Mouse (Mus musculus) effector memory CD4-positive, alpha-beta T cell, adult 7 months (primary cell): ENCODE data around the gene Olfr1180. TPM values are rescaled to one million over a fixed set of nuclear protein-coding genes. Genes with fewer than 3 reads are reported as not detected.

Experiments
- polyA plus RNA-seq: library from polyadenylated mRNA; unstranded; fragments of 100-300 nt; shearing (Covaris generic); gene quantifications from one replicate; pipeline ENCODE4 v1.2.1, GENCODE M21; 2017

The Olfr1180 gene
- not detected for polyA plus RNA-seq

GRCm38 (mm10) chr2:88419051-88419450 lies at the start of gene Olfr1180:
Olfr1180 (minus strand) TSS chr2:88419151.

GRCm38 (mm10) chr2:88454567-88454966 lies 35.6 kb upstream of the Olfr1180 start, which contains the start of gene Olfr1183:
Olfr1183 (plus strand) TSS chr2:88454867.

DNA sequence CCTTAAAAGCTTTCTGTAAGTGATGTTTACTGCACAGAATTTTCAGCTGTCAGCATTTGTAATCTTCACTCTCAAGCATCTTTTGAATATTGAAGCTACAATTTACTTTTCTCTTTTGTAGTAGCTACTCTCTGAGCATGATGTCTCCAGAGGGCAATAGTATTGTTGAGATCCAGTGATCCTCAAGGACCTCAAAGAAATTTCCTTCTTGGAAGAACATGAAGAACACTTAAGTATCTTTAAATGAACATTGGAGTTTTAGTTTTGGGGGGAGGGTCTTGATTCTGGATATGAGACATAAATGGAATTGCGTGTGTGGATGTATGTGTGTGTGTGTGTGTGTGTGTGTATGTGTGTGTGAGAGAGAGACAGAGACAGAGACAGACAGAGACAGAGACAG lies 30.1 kb upstream of the Olfr1180 start, which contains the start of gene Gm13757:
Gm13757 (minus strand) TSS at position 101 of the 400 bp plus-strand sequence.

GRCm38 (mm10) chr2:88426071-88426470 lies 7.1 kb upstream of the Olfr1180 start, which contains the start of gene Olfr1181:
Olfr1181 (minus strand) TSS chr2:88426171.

DNA sequence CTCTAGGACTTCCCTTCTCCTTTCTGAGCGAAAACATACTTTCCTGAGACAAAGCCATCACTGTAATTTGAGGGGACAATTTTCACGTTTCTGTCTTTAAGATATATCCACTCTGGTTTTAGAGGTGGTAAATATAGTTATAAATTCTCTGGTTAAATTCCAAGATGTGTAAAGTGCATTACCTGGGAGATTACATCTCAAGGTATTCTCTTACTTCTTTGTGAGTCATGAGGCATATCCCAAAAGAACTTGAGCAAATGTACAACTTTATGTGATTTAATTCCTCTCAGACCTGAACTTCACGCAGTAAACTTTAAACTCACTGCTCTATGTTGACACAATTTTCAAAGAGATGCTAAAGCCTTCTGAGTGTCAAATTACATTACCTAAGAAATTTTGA lies 12.6 kb downstream of the Olfr1180 start, which contains the start of gene Olfr1179:
Olfr1179 (minus strand) TSS at position 101 of the 400 bp plus-strand sequence.

GRCm38 (mm10) chr2:88386762-88387161 lies 32.2 kb downstream of the Olfr1180 start, which contains the start of gene Olfr1178:
Olfr1178 (plus strand) TSS chr2:88387062.

Other genes starting within 250 kb of the Olfr1180 start
- not detected for gene Olfr1168, start 237.3 kb downstream of the Olfr1180 start, polyA plus RNA-seq
- not detected for gene Olfr1170, start 190.8 kb downstream of the Olfr1180 start, polyA plus RNA-seq
- gene Olfr1173, start 139.3 kb downstream of the Olfr1180 start, polyA plus RNA-seq, result 0.10 TPM
- gene Olfr1174-ps, start 104.0 kb downstream of the Olfr1180 start, polyA plus RNA-seq, result not detected
- 0.09 TPM for gene Olfr1175-ps, start 91.9 kb downstream of the Olfr1180 start, polyA plus RNA-seq
- not detected for gene Olfr1176, start 82.4 kb downstream of the Olfr1180 start, polyA plus RNA-seq
- gene Olfr1177-ps, start 72.7 kb downstream of the Olfr1180 start, polyA plus RNA-seq, result not detected
- 0.06 TPM for gene Olfr1178, start 32.1 kb downstream of the Olfr1180 start, polyA plus RNA-seq
- gene Olfr1179, start 12.7 kb downstream of the Olfr1180 start, polyA plus RNA-seq, result not detected
- gene Olfr1181, start 7.0 kb upstream of the Olfr1180 start, polyA plus RNA-seq, result not detected
- not detected for gene Gm13757, start 30.0 kb upstream of the Olfr1180 start, polyA plus RNA-seq
- not detected for gene Olfr1183, start 35.7 kb upstream of the Olfr1180 start, polyA plus RNA-seq
- gene Olfr1184, start 64.4 kb upstream of the Olfr1180 start, polyA plus RNA-seq, result 0.80 TPM
- not detected for gene Olfr1185-ps1, start 74.2 kb upstream of the Olfr1180 start, polyA plus RNA-seq
- not detected for gene Olfr1186, start 99.4 kb upstream of the Olfr1180 start, polyA plus RNA-seq
- not detected for gene Olfr1188, start 137.8 kb upstream of the Olfr1180 start, polyA plus RNA-seq
- not detected for gene Olfr1189, start 167.3 kb upstream of the Olfr1180 start, polyA plus RNA-seq
- gene Olfr1191-ps1, start 221.4 kb upstream of the Olfr1180 start, polyA plus RNA-seq, result not detected
- not detected for gene Olfr1192-ps1, start 229.4 kb upstream of the Olfr1180 start, polyA plus RNA-seq